In genomic region chr8:126587836-126588503, GRCm38 (mm10) we compare ENCODE assay signal across 8 mouse cellular contexts. TPM values are rescaled to one million over a fixed set of nuclear protein-coding genes. Genes with fewer than 3 reads are reported as not detected.
DNase-seq lines count a peak whose midpoint lies in the region; ATAC-seq and TF ChIP-seq lines count a peak whose summit lies in the region.

No protein-coding gene starts in this region.

- H3K27ac ChIP-seq in lung, embryonic 16.5 days (ENCODE audit: low read length): no peak overlapping the region; the same call in 1 of the 2 replicates
- H3K27ac ChIP-seq in embryonic fibroblast, embryonic 13.5 days (ENCODE audit: insufficient read depth, low read length): peak overlapping the region; percentile 86
- no peak overlapping the region for H3K27ac ChIP-seq in hindbrain, embryonic 16.5 days (ENCODE audit: low read depth, low read length)
- no peak overlapping the region for H3K27ac ChIP-seq in midbrain, embryonic 10.5 days (replicated peaks)

- no peaks in the 10 kb centered on the region for H3K9me3 ChIP-seq in lung, embryonic 16.5 days (ENCODE audit: control insufficient read depth, low read length)
- no peaks in the 10 kb centered on the region for H3K9me3 ChIP-seq in hindbrain, embryonic 16.5 days (ENCODE audit: control insufficient read depth, low read length)
- no peaks in the 10 kb centered on the region for H3K9me3 ChIP-seq in midbrain, embryonic 10.5 days (replicated peaks)

- peak overlapping the region; percentile 94 for H3K4me2 ChIP-seq in lung, embryonic 16.5 days (ENCODE audit: low read depth, low read length)
- peak overlapping the region; percentile 96 for H3K4me2 ChIP-seq in hindbrain, embryonic 16.5 days (ENCODE audit: low read length)

- intact Hi-C loops in gastrocnemius, postnatal 36 days (cut with DNase I): no loop called here

- DNase-seq in lung, postnatal 25 days (ENCODE audit: low spot score): no peak
- DNase-seq in midbrain, embryonic 10.5 days (ENCODE audit: low spot score): no peak
- DNase-seq in spleen, postnatal 14 days (ENCODE audit: low spot score in 2 of 2): no peak
- no peak for DNase-seq in gastrocnemius, postnatal 36 days
- DNase-seq in gastrocnemius, adult 18-20 months (ENCODE audit: low spot score): no peak

- H3K27me3 ChIP-seq in lung, embryonic 16.5 days (ENCODE audit: control insufficient read depth, insufficient read depth, low read depth, low read length): no peaks in the 10 kb centered on the region
- no peaks in the 10 kb centered on the region for H3K27me3 ChIP-seq in hindbrain, embryonic 16.5 days (replicated peaks; ENCODE audit: control insufficient read depth, insufficient read depth, low read length)
- no peaks in the 10 kb centered on the region for H3K27me3 ChIP-seq in midbrain, embryonic 10.5 days (ENCODE audit: low read depth, poor library complexity, severe bottlenecking)

- no peak for ATAC-seq in lung, embryonic 16.5 days (ENCODE audit: low read depth)
- ATAC-seq in hindbrain, embryonic 16.5 days: no peak

- H3K36me3 ChIP-seq in lung, embryonic 16.5 days (ENCODE audit: control insufficient read depth, insufficient read depth, low read length): peaks cover 9% of the 10 kb centered on the region; the same call in 1 of the 2 replicates
- H3K36me3 ChIP-seq in hindbrain, embryonic 16.5 days (ENCODE audit: control insufficient read depth, insufficient read depth, low read length): 0 out of 2 replicates have a peak, but pooled peaks cover 4% of the 10 kb centered on the region
- peaks cover 30% of the 10 kb centered on the region for H3K36me3 ChIP-seq in midbrain, embryonic 10.5 days

- no peak for TF ChIP-seq POLR2A in embryonic fibroblast, embryonic 13.5 days (IDR thresholded peaks at IDR 0.05; ENCODE audit: low read depth, low read length)

- H3K9ac ChIP-seq in lung, embryonic 16.5 days (ENCODE audit: low read length): peak overlapping the region; percentile 100
- H3K9ac ChIP-seq in hindbrain, embryonic 16.5 days (ENCODE audit: low read depth, low read length): peak overlapping the region; percentile 20; the same call in 1 of the 2 replicates

- TF ChIP-seq CTCF in embryonic fibroblast, embryonic 13.5 days (IDR thresholded peaks at IDR 0.05; ENCODE audit: borderline replicate concordance, insufficient read depth, low read length): no peak

- H3K4me3 ChIP-seq in lung, embryonic 16.5 days (ENCODE audit: low read length): peak overlapping the region; percentile 100
- H3K4me3 ChIP-seq in embryonic fibroblast, embryonic 13.5 days (ENCODE audit: insufficient read depth, low read length): peak overlapping the region; percentile 88
- peak overlapping the region; percentile 42 for H3K4me3 ChIP-seq in hindbrain, embryonic 16.5 days (ENCODE audit: low read length)
- H3K4me3 ChIP-seq in midbrain, embryonic 10.5 days: peak overlapping the region; percentile 96; the same call in 1 of the 2 replicates

- 13% methylated on average over 10 of the region's 10 CpGs for WGBS in lung, embryonic 16.5 days
- 68% methylated on average over 10 of the region's 10 CpGs for WGBS in hindbrain, embryonic 16.5 days
- 76% methylated on average over 10 of the region's 10 CpGs for WGBS in midbrain, embryonic 10.5 days

- peaks cover 43% of the 10 kb centered on the region for H3K4me1 ChIP-seq in lung, embryonic 16.5 days (replicated peaks; ENCODE audit: control insufficient read depth, insufficient read depth, low read length)
- peaks cover 13% of the 10 kb centered on the region for H3K4me1 ChIP-seq in embryonic fibroblast, embryonic 13.5 days (ENCODE audit: control insufficient read depth, insufficient read depth, low read length)
- peaks cover 58% of the 10 kb centered on the region for H3K4me1 ChIP-seq in hindbrain, embryonic 16.5 days (ENCODE audit: control insufficient read depth, insufficient read depth, low read depth, low read length)
- H3K4me1 ChIP-seq in midbrain, embryonic 10.5 days: peaks cover 87% of the 10 kb centered on the region

RNA-seq across cellular contexts. Expression of gene Irf2bp2, which starts 5.8 kb away (rescaled TPM):
- polyA plus RNA-seq in lung, embryonic 16.5 days (2015; fragmentation: Nextera tagmentation; extraction: Ambion mirVana): 11.7 and 12.8 TPM in 2 replicates
- 58.6 and 74.8 TPM in 2 replicates for polyA plus RNA-seq in embryonic fibroblast, embryonic 13.5 days (2011; ENCODE audit: insufficient read length, low read depth, missing spikeins)
- 8.0 and 8.2 TPM in 2 replicates for polyA plus RNA-seq in hindbrain, embryonic 16.5 days (2015; fragmentation: Nextera tagmentation; extraction: Ambion mirVana)
- polyA plus RNA-seq in midbrain, embryonic 10.5 days (2016; fragmentation: Nextera tagmentation; extraction: Ambion mirVana): 3.8 and 4.0 TPM in 2 replicates
- total RNA-seq in gastrocnemius, postnatal 36 days (2021): 10 to 100 TPM; 26.5 to 30.1 TPM
- total RNA-seq in gastrocnemius, adult 18-20 months (2021): 10 to 100 TPM; 33.8 to 49.6 TPM

Comparison
In these comparisons a context has a peak if more than half of its experiments do, and no peak if none do; other contexts are left out.
1. H3K4me3 ChIP-seq: peak in every context shown above with its lines; median percentile 100 in lung, embryonic 16.5 days; 96 in midbrain, embryonic 10.5 days; 88 in embryonic fibroblast, embryonic 13.5 days; 42 in hindbrain, embryonic 16.5 days.